Mouse (Mus musculus) embryonic facial prominence, embryonic 11.5 days (tissue): ENCODE data around the gene Alb. TPM values are rescaled to one million over a fixed set of nuclear protein-coding genes. Genes with fewer than 3 reads are reported as not detected.

Experiments
- ATAC-seq: fragments of 200-750 bp; cut with Nextera tagmentation; replicated peaks from 2 replicates; pipeline ENCODE4 v1.8.0; 2017; ENCODE audit warnings: low read depth; ENCODE audit not compliant: insufficient number of reproducible peaks, low FRiP score, low TSS enrichment
- DNase-seq: peaks from one replicate; pipeline ENCODE4 v3.0.0-alpha.2; 2015; ENCODE audit warnings: low spot score
- H3K27ac ChIP-seq: fragments of 300-500 bp; sonication (generic); replicated peaks from 2 replicates; pipeline ENCODE4 v1.5.1; 2014; ENCODE audit warnings: mild to moderate bottlenecking, low read depth, low read length, control low read depth
- H3K27me3 ChIP-seq: fragments of 300-500 bp; sonication (generic); 2 replicates; pipeline ENCODE4 v1.6.1; 2014; ENCODE audit warnings: mild to moderate bottlenecking, low read length, moderate library complexity, mixed read lengths; ENCODE audit not compliant: control insufficient read depth, insufficient read depth
- H3K36me3 ChIP-seq: fragments of 300-500 bp; sonication (generic); replicated peaks from 2 replicates; pipeline ENCODE4 v1.6.1; 2014; ENCODE audit warnings: low read depth, mild to moderate bottlenecking, low read length, moderate library complexity, mixed read lengths; ENCODE audit not compliant: control insufficient read depth, insufficient read depth
- H3K4me1 ChIP-seq: fragments of 300-500 bp; sonication (generic); 2 replicates; pipeline ENCODE4 v1.6.1; 2014; ENCODE audit warnings: low read length, mixed read lengths; ENCODE audit not compliant: control insufficient read depth, insufficient read depth
- H3K4me2 ChIP-seq: fragments of 300-500 bp; sonication (generic); 2 replicates; pipeline ENCODE4 v1.6.1; 2014; ENCODE audit warnings: low read depth, mild to moderate bottlenecking, control low read depth, low read length, moderate library complexity
- H3K4me3 ChIP-seq: fragments of 300-500 bp; sonication (generic); 2 replicates; pipeline ENCODE4 v1.5.1; 2014; ENCODE audit warnings: low read depth, low read length, control low read depth
- H3K9ac ChIP-seq: fragments of 300-500 bp; sonication (generic); replicated peaks from 2 replicates; pipeline ENCODE4 v1.6.1; 2014; ENCODE audit warnings: mild to moderate bottlenecking, control low read depth, low read length
- H3K9me3 ChIP-seq: fragments of 300-500 bp; sonication (generic); replicated peaks from 2 replicates; pipeline ENCODE4 v1.6.1; 2016; ENCODE audit warnings: mild to moderate bottlenecking, low read length, inconsistent platforms, mixed read lengths; ENCODE audit not compliant: control insufficient read depth
- WGBS: fragments of 180-500 bp; shearing (Covaris S2); extraction: QIAGEN DNeasy Blood & Tissue Kit; methylation state at CpG from one replicate; pipeline ENCODE4 v1.1.7; 2014; 5-methylcytosine and 5-hydroxymethylcytosine counted together
- polyA plus RNA-seq: library from polyadenylated mRNA; unstranded; fragments of >200 nt; fragmentation: Nextera tagmentation; extraction: Ambion mirVana; gene quantifications from 2 replicates; pipeline ENCODE4 v1.2.1, GENCODE M21; 2014

Alb gene
- polyA plus RNA-seq, 1 experiment from 2014 or later: 1.3 TPM

DNA sequence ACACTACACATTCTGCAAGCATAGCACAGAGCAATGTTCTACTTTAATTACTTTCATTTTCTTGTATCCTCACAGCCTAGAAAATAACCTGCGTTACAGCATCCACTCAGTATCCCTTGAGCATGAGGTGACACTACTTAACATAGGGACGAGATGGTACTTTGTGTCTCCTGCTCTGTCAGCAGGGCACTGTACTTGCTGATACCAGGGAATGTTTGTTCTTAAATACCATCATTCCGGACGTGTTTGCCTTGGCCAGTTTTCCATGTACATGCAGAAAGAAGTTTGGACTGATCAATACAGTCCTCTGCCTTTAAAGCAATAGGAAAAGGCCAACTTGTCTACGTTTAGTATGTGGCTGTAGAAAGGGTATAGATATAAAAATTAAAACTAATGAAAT, 10.7 kb upstream of the Alb start:
- DNase-seq (no peak), ATAC-seq (no peak)
- Histone ChIP-seq H3K9ac (no peak overlapping the region), H3K36me3 (no peaks in the 10 kb centered on the region), H3K27ac (no peak overlapping the region), H3K27me3 (no peaks in the 10 kb centered on the region), H3K4me1 (no peaks in the 10 kb centered on the region), H3K4me3 (no peak overlapping the region), H3K9me3 (no peaks in the 10 kb centered on the region), H3K4me2 (no peak overlapping the region)
- 85% methylated on average over 5 of the region's 5 CpGs for WGBS

DNA sequence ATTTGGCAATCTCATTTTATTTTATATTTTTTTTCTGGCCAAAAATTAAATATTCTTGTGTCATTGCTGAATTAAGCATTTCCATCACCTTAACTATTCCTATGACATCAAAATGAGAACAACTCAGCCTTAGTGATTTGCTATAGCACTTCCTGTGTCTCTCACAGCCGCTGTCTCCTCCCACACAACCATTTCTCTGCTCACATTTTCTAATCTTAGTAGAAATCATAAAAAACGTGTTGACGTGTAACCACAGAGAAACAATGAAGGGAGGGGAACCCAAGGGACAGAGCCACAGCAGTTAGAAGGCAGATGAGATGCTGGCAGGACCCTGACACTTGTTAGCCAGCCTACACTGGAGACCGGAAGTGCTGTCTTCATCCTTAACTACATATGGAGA, 8.0 kb upstream of the Alb start:
- Histone ChIP-seq H3K4me3 (no peak overlapping the region), H3K36me3 (no peaks in the 10 kb centered on the region), H3K27me3 (no peaks in the 10 kb centered on the region), H3K9ac (no peak overlapping the region), H3K4me1 (no peaks in the 10 kb centered on the region), H3K27ac (no peak overlapping the region), H3K9me3 (no peaks in the 10 kb centered on the region), H3K4me2 (no peak overlapping the region)
- no peak for DNase-seq
- 82% methylated on average over 4 of the region's 4 CpGs for WGBS
- ATAC-seq: no peak

DNA sequence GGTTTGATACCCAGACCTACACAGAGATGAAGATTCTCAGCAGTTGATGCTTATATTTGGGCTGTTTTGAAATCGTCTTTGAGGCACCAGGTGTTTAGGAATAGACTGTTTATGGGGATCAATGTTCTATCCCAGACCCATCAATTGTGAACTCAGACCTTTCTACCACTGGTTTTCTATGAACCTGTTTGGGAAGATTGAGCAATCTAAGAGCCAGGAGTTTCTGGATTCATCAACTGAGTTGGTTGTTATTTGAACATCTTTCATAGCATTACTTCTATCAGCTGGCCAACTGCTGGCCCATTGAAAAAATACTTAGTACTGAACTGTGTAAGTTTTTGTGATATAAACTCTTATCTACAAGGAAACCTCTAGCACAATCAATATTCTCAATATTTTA, 3.5 kb upstream of the Alb start:
- Histone ChIP-seq H3K4me3 (no peak overlapping the region), H3K27me3 (no peaks in the 10 kb centered on the region), H3K9me3 (no peaks in the 10 kb centered on the region), H3K27ac (no peak overlapping the region), H3K4me1 (no peaks in the 10 kb centered on the region), H3K9ac (no peak overlapping the region), H3K4me2 (no peak overlapping the region), H3K36me3 (no peaks in the 10 kb centered on the region)
- no peak for ATAC-seq
- 80% methylated on average over 1 of the region's 1 CpGs for WGBS
- no peak for DNase-seq

DNA sequence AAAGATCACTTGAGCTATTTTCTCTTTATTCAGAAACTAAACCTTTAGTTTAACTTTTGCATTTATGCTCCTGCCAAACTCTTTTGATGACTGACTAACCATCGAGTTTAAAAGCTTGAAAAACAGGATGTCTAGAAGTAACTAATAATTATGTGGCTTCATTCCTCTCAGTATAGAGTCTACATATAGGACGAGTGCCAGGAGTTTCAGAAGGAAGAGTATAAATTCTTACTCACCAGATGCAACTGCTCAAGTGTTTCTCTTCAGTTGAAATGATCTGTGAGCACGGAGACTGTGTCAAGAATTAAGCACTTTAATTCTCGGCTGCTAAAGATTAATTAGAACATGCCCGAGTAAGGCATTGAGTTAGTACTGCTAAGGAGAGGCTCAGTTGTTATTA, 2.0 kb upstream of the Alb start:
- Histone ChIP-seq H3K4me2 (no peak overlapping the region), H3K36me3 (no peaks in the 10 kb centered on the region), H3K9me3 (no peaks in the 10 kb centered on the region), H3K9ac (no peak overlapping the region), H3K4me1 (no peaks in the 10 kb centered on the region), H3K4me3 (no peak overlapping the region), H3K27ac (no peak overlapping the region), H3K27me3 (no peaks in the 10 kb centered on the region)
- ATAC-seq: no peak
- 75% methylated on average over 5 of the region's 5 CpGs for WGBS
- DNase-seq: no peak

DNA sequence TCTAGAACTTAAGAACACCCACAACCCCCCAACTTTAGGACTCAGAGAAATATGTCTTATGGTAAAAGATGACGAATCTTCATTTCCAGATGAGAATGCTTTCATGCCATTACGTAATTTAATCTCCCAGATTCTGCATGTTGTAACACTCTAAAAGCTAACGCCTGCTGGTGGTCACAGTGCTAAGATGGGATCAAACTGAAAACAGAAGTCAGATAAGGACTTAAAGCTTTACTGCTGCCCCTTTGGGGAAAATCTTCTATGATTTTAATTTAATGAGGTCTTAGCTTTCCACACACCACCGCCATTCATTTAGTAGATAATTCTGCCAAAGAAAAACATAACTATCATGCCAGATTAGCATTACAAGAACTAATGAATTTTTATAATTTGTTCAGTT, 6.1 kb downstream of the Alb start:
- Histone ChIP-seq H3K4me2 (no peak overlapping the region), H3K9ac (no peak overlapping the region), H3K27me3 (no peaks in the 10 kb centered on the region), H3K27ac (no peak overlapping the region), H3K9me3 (no peaks in the 10 kb centered on the region), H3K4me3 (no peak overlapping the region), H3K36me3 (no peaks in the 10 kb centered on the region), H3K4me1 (no peaks in the 10 kb centered on the region)
- DNase-seq (peak; percentile 10), ATAC-seq (no peak)
- 43% methylated on average over 4 of the region's 4 CpGs for WGBS

DNA sequence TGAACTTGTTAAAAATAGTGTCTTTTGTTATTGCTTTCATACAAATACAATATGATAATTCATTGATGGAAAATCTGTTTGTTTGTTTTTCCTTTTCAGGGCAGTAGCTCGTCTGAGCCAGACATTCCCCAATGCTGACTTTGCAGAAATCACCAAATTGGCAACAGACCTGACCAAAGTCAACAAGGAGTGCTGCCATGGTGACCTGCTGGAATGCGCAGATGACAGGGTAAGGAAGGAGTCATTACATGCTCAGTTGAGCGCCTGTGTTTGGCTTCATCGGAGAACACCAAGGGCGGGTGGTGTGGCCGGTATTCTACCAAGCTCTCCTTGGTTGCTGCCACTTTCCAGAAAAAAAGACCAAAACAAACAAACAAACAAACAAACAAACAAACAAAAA, 6.5 kb downstream of the Alb start:
- Histone ChIP-seq H3K4me2 (no peak overlapping the region), H3K4me1 (no peaks in the 10 kb centered on the region), H3K36me3 (no peaks in the 10 kb centered on the region), H3K27ac (no peak overlapping the region), H3K27me3 (no peaks in the 10 kb centered on the region), H3K9me3 (no peaks in the 10 kb centered on the region), H3K9ac (no peak overlapping the region), H3K4me3 (no peak overlapping the region)
- peak; percentile 77 for DNase-seq
- no peak for ATAC-seq
- 13% methylated on average over 6 of the region's 6 CpGs for WGBS

DNA sequence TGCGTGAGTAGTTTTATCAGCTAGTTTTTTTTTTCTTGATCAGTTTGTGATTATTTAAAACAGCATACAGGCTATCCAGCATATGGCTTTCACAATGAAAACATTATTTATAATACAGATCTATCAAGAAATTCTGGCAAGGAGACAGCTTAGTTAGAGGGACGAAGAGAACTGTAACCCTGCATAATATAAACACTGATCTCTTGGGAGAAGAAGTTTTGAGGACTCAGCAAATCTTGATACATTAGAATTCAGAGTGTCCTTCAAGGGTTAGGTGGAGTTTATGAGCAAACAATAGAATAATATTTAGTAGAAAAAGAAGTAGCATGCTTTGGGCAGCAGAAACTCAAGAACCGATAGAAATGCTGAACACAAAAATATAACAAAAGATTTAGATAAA, 10.1 kb downstream of the Alb start:
- Histone ChIP-seq H3K9me3 (no peaks in the 10 kb centered on the region), H3K27me3 (no peaks in the 10 kb centered on the region), H3K4me2 (no peak overlapping the region), H3K9ac (no peak overlapping the region), H3K36me3 (no peaks in the 10 kb centered on the region), H3K4me1 (no peaks in the 10 kb centered on the region), H3K4me3 (no peak overlapping the region), H3K27ac (no peak overlapping the region)
- no peak for ATAC-seq
- no peak for DNase-seq
- 92% methylated on average over 3 of the region's 3 CpGs for WGBS

DNA sequence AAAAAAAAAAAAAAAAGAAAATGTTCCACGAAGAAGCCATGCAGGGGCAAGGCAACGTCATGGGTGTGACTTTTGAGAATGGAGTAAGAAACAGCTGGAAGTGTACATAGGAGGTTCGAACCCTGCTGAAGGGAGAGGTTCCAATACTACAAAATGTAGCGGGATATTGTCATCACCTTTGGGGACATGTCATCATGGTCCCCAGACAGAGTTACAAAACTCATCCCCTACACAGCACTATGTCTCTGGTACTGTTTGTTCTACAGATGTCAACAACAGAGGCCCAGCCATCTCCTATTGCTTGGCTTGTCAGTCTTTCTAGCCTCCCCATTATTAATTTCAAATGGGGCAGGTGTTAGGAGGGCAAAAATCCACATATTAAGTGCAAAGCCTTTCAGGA, 13.2 kb downstream of the Alb start:
- H3K36me3 ChIP-seq: no peaks in the 10 kb centered on the region
- H3K9me3 ChIP-seq: no peaks in the 10 kb centered on the region
- H3K4me1 ChIP-seq: no peaks in the 10 kb centered on the region
- H3K27me3 ChIP-seq: no peaks in the 10 kb centered on the region
- H3K27ac ChIP-seq: no peak overlapping the region
- no peak overlapping the region for H3K4me3 ChIP-seq
- DNase-seq (no peak), ATAC-seq (no peak)
- 85% methylated on average over 4 of the region's 4 CpGs for WGBS
- H3K9ac ChIP-seq: no peak overlapping the region
- H3K4me2 ChIP-seq: no peak overlapping the region

DNA sequence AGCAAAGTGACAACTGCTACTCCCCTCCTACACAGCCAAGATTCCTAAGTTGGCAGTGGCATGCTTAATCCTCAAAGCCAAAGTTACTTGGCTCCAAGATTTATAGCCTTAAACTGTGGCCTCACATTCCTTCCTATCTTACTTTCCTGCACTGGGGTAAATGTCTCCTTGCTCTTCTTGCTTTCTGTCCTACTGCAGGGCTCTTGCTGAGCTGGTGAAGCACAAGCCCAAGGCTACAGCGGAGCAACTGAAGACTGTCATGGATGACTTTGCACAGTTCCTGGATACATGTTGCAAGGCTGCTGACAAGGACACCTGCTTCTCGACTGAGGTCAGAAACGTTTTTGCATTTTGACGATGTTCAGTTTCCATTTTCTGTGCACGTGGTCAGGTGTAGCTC, 13.7 kb downstream of the Alb start:
- DNase-seq (no peak), ATAC-seq (no peak)
- WGBS: 84% methylated on average over 5 of the region's 5 CpGs
- Histone ChIP-seq H3K4me1 (no peaks in the 10 kb centered on the region), H3K27me3 (no peaks in the 10 kb centered on the region), H3K27ac (no peak overlapping the region), H3K9me3 (no peaks in the 10 kb centered on the region), H3K9ac (no peak overlapping the region), H3K4me2 (no peak overlapping the region), H3K4me3 (no peak overlapping the region), H3K36me3 (no peaks in the 10 kb centered on the region)
